Mouse (Mus musculus): ENCODE measurements around the gene Auts2.

DNA sequence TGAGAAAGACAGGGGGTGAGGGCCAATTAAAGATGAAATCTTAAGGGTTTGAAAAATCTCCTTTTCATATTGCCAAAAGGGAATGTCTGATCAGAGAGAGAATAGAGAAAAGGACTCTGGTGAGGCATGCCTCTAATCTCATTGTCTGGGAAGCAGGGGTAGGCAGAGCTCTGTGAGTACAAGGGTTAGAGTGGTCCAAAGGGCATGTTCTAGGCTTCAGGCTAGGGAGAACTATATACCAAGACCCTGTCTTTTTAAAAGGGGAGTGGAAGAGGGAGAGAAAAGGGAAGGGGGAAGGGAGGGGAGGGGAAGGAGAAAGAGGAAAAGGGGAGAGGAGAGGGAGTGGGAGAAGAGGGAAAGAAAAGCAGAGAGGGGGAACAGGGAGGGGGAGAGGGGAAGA is 244.1 kb downstream of the Auts2 start:
- TF ChIP-seq CTCF (IDR thresholded peaks at IDR 0.05; ENCODE audit: low read depth) (no peak), EP300 (IDR thresholded peaks at IDR 0.05; ENCODE audit: low read depth) (no peak)
